Mouse (Mus musculus): ENCODE results near the gene Slc6a12. TPM values are rescaled to one million over a fixed set of nuclear protein-coding genes. Genes with fewer than 3 reads are reported as not detected.

Slc6a12 gene
- total RNA-seq, 2 experiments from 2014 or later, result 1.00 to 1.2 TPM

DNA sequence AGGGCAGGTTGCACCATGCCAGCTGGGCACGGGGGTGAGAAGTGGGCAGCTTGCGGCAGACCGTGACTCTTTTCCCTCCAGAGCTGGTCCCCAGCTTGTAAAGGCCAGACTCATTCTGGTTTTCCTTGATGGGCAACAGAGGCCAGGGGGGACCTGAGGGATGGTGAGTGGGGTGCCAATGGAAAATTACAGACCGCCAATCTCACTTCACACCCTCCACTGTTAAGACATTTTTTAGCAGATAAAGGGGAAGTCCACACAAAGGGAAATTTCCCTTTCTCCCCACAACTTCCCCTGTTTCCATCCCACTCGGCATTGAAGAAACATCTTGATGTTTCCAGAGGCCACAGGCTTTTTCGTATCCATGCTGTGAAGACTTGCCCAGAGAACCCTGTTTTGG lies 1.2 kb upstream of the Slc6a12 start:
- no peak for DNase-seq (ENCODE audit: low spot score in 2 of 2)

DNA sequence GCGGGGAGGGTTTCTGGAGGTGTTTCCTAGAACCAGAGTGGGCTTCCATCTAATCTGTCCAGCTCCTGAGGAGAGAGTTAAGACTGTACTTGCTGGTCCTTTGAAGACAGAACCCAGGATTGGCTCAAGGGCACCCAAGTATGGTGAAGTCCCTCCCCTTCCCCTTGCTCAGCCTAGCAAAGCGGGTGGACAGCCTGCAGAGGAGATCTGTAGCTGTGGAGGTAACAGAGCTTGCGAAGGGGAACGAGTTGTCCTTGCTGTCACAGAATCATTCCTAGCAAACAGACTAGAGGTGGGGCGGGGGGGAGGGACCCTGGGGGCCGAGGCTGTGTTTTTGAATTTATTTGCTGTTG lies 871 bp downstream of the Slc6a12 start:
- no peak for DNase-seq (ENCODE audit: low spot score in 2 of 2)

DNA sequence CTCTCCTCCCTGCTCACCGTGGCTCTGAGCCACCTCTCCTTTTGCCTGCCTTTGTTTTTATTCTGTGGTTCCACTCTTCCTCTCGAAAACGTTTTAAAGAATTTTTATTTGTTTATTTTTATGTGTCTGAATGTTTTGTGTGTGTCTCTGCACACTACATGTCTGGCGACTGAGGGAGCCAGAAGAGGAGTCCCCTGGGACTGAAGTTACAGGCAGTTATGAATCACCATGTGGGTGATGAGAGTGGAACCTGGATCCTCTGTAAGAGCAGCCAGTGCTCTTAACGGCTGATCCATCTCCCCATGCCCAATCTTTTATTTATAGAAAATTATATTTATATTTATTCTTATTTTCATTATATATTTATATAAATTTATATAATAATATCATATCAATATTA lies 1.5 kb downstream of the Slc6a12 start:
- no peak for DNase-seq (ENCODE audit: low spot score in 2 of 2)

DNA sequence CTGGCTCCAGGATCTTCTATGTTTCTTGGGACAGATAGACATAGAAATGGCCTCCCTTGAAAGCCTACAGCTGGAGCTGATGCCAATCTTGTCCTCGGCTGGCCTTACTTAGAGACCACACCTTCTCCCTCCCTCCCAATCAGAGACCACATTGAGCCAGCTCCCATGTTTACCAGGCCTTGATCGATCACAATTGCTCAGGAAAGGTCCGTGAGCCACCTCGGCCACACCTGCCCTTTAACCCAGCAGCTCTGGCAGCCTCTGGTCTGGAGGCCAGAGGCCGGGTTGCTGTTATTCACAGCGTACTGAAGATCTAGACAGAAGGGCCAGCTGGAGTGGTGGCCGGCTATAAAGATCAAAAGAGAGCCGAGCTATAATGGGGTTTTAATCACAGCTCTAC lies 3.6 kb downstream of the Slc6a12 start:
- no peak for DNase-seq (ENCODE audit: low spot score in 2 of 2)

DNA sequence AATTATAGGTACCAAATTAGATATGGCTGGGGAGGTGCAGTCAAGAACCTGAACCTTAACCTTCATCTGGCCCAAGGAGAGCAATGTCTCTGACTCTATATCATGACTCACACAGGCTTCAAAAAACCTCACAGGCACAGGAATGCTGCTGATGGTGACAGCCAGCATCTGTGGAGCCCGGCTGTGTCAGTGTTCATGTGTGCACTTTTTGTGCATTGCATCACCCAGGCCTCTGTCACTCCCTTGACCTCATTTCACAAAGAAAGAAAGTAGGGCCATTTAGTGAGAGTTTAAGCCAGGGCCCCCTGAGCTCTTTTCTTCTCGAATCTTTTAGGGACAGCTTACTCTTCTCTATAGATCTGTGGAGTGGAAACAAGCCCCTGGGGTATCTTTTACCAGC lies 9.4 kb downstream of the Slc6a12 start:
- no peak for DNase-seq (ENCODE audit: low spot score in 2 of 2)

DNA sequence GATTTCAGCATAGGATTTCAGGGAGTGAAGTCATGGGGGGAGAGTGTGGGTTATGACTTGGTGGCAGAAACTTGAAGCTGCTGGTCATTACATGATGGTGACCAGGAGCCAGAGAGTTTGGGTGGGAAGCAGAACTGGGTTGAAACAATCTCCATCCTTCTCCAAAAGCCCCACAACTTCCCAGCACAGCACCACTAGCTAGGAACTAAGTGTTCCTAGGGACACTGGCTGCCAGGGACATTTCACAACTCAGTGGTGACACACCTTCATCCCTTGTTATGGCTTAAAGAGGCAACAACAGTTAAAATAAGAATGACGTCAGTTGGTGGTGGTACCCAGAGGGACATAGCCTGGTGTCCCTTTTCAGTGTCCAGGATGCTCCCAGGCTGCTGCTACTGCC lies 13.2 kb downstream of the Slc6a12 start:
- no peak for DNase-seq (ENCODE audit: low spot score in 2 of 2)

DNA sequence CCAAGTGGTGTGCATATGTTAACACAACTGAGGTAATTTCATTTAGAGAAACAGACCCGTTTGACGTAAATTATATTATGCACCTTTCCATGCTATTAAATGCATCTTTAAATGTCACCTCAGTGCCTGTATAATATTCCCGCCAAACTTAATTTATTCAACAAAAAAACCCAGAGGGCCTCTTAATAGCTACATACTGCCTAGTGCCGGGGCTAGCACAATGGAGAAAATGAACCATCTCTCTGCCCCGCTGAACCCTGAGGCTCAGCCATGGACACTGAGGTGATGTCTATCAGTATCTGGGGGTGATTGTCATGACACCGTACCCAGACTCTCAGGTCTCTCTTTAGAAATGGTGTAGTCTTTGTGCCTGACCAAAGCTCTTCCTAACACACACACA lies 14.4 kb downstream of the Slc6a12 start:
- DNase-seq (ENCODE audit: low spot score in 2 of 2), result no peak

DNA sequence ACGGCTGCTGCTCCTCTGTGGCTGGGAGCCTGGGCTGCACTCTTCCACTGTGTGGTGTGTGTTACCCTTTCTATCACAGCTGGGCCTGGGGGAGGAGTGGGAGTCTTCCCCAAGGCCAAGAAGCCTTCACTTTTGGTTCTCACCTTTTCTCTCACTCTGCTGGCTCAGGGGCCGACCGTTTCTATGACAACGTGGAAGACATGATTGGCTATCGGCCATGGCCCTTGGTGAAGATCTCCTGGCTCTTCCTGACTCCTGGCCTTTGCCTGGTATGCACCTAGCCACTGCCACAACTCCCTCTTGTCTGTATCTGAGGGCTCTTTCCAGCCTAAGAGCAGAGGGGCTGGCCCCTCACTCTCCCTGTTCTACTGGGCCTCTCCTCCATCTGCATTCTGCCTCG lies 20.2 kb downstream of the Slc6a12 start:
- DNase-seq (ENCODE audit: low spot score in 2 of 2), result no peak

DNA sequence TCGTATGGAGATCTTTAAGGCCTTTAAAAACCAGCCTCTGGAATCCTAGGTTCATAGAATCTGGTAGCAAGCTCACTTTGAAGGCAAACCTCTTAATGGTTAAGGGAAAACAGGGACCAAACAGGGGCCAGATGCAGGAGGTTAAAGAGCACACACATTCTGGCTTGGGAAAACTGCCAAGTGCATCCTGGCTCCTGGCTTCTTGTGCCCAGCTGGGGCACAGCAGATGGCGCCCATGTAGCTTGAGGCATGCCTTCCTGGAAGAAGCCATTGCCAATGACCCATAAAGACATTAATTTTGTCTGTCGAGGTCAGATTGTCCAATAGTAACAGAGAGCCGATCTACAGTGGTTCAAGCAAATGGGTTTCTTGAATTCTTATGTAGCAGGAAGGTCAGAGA lies 21.1 kb downstream of the Slc6a12 start:
- DNase-seq (ENCODE audit: low spot score in 2 of 2), result no peak

DNA sequence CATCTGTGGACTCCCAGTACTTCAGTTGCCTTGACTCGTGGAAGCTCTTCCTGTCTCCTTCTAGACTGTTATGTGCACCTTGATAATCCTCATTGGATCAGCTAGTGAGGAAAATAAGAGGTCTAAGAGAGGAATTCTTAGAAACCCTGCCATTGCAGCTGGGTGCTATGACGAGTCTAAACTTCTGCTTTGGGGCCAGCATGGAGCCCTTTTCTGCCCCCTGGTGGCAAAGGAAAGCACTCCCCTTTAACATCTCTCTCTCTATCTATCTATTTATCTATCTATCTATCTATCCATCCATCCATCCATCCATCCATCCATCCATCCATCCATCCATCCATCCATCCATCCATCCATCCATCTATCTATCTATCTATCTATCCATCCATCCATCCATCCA lies 23.7 kb downstream of the Slc6a12 start:
- peak in 1 of 2 experiments; percentile 45 for DNase-seq (ENCODE audit: low spot score in 2 of 2)

DNA sequence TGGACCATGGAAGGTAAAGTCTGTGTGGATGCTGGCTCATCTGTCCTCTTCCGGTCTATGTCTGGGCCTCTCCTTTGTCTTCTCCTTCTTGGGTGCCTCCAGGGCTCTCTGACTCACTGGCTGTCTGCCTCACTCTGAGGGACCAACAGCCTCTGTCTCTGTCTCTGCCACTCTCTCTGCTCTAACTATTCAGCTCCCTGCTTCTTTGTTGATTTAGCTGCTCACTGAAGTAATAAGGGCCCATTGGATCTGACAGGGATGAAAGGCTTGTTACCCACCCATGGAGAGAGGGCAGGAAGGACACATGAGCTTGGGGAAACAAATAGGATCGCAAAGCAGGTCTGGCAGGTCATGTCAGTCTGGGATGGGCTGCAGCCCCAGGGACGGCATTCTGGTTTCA lies 24.2 kb downstream of the Slc6a12 start:
- no peak for DNase-seq (ENCODE audit: low spot score in 2 of 2)

DNA sequence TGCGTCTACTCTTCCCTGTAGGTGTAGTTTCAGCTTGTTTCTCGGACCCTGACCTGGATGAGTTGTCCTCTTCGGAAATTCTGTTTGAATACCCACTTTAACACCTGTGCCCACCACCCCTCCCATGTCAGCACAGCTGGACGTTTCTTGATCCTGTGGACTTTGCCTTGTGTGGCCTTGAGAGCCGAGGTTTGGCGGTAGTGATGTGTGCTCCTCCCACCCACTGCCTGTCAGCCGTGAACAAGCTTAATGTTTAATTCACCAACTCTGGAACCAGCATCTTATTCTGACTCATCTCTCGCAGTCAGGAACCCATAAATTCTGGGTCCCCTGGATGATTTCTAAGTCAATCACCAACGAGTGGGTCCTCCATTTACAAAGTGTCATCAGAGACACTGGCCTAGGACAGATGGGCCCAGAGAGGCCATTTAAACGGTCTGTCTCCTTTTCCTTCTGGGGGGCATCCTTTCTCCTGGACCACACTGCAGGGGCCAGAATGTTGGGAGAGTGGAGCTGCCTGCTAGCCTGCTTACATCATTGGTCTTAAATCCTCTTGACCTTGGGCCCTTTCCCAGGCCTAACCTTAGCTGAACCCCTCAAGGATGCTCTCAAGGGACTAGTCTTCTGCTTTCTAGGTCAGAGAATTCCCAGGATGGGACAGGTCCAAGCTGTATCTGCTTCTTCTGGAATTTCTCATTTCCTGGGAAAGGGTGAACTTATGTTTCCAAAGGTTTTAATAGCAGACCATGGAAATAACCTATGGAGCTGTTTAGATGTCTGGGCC lies 28.5 kb downstream of the Slc6a12 start:
- peak in 1 of 2 experiments; percentile 35 for DNase-seq (ENCODE audit: low spot score in 2 of 2)

DNA sequence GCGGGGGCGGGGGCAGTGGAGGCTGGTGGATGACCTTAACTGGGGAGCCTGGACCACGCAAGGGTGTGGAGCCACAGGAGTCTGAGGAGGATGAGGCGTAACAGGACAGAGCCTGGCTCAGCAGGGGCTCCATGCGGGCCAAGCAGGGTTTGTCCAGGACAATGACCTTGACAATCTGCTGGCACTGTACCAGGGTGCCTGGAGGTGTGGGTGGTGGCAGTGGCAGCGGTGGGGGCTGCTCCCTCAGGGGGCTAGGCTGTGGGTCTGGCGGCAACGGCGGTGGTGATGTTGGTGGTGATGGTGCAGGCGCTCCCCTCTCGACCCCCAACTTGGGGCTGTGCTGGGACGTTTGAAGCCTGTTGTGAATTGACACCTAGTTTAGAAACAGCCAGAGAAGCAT lies 33.3 kb downstream of the Slc6a12 start:
- no peak for DNase-seq (ENCODE audit: low spot score in 2 of 2)

DNA sequence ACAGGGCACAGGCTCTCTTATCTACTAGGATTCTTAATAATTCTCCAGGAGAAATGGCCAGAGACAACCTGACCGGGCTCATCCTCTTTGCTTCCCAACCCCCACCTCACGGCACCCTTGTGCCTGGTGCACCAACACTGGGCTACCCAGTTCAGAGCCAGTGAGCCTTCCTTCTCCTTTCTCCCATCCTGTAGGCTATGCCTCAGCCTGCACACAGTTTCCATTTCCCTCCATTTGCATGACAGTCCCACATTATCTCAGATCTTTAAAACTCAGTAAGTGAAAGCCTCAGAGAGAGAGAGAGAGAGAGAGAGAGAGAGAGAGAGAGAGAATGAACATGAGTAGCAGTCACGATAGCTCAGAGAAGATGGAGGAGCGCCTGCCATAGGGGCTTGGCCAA lies 35.4 kb downstream of the Slc6a12 start:
- DNase-seq (ENCODE audit: low spot score in 2 of 2), result no peak

DNA sequence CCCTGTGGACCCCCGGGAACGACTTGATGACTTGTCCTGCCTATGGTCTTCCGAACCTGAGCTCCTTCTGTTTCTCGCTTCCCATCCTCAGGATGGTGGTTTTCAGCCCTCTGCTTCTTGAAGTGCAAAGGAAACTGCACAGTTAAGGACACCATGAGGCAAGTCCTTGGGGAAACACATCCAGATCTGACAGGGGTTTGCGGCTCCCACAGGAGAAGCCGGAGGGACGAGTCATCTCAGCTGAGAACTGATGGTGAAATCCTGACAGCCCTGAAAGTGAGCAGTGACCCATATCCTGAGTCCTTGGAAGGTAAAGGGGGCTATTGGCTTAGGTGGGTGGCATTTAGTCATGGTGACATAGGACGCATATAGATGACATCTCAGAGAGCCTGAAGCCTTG lies 37.7 kb downstream of the Slc6a12 start:
- DNase-seq (ENCODE audit: low spot score in 2 of 2), result no peak

DNA sequence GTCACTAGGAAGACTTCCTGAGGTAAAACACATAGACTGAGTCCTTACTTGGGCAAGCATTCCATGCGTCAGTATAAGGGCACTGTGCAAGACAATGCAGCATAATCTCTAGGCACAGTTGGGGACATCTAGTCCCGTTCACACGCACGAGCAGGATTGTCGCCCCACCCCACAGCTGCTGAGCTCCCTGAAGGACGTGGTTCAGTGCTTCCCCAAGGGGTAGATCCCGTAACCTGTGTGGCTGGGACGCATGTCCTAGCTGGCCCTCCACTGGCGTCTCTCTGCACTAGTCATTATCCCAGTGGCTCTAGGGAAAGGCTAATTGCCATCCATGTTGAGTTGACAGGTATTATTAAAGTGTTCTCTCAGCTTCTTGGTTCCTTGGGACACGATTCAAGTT lies 39.2 kb downstream of the Slc6a12 start:
- no peak for DNase-seq (ENCODE audit: low spot score in 2 of 2)

DNA sequence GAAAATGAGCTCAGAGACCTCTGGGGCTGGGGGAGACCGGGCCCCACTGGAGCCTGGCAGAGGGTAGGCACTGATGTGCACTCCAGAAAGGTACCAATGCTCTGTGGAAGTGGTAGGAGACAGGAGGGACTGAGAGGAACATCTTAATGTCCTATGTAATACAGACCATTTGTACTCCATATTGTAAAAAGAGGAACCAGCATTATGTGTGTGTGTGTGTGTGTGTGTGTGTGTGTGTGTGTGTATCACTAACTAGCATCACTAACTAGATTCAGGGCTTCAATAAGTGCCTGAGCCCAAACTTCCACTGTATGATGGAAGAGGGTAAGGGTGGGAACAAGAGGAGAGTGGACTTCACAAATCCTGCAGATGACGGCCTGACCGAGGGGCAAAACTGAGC lies 42.5 kb downstream of the Slc6a12 start:
- no peak for DNase-seq (ENCODE audit: low spot score in 2 of 2)

DNA sequence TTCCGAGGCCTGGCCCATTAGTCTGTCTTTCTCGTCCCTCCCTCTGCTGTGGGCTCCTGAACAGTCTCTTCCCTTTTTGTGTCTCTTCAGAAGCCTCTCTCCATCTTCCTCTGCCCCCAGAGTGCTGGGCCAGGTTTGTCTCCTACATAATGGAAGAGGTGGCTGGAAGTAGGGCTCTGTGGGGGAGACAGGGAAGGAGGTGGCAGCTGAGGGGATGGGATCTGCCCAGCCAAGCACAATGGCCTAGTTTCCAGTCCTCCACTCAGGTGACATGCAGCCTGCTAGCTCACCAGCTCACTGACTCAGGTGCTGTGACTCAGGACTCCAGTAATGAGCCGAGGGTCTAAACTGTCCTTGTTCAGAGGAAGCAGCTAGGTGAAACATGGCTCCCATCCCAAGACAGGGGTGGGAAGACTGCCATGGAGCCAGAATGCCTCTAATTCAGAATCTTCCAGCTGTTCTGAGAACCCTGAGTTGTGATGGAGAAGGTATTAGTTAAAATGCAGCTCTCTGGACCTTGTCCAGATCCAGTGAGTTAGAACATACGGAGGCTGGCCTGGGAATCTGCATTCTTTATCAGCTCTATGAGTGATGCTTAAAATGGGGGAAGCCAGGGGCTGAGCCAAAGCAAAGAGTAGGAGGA lies 49.9 kb downstream of the Slc6a12 start:
- DNase-seq (ENCODE audit: low spot score in 2 of 2), result peak; percentile 34 to 51

DNA sequence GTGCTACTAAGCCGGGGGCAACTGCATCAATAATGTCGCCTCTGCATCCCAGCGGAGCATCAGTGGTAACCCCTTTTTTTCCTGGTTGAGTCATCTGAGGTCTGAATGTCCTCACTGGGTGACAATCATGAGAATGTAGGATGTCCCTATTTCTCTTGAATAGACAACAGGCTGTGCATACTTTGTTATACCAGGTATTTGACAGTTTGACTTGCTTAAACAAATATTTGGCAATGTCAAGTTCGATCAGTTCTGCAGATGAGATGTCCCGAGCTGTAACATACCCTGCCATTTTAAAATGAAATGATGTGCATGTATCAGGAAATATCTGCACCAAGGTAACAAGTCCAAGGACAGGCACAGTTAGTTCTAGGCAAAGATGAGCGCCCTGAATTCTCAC lies 58.3 kb downstream of the Slc6a12 start:
- no peak for DNase-seq (ENCODE audit: low spot score in 2 of 2)

DNA sequence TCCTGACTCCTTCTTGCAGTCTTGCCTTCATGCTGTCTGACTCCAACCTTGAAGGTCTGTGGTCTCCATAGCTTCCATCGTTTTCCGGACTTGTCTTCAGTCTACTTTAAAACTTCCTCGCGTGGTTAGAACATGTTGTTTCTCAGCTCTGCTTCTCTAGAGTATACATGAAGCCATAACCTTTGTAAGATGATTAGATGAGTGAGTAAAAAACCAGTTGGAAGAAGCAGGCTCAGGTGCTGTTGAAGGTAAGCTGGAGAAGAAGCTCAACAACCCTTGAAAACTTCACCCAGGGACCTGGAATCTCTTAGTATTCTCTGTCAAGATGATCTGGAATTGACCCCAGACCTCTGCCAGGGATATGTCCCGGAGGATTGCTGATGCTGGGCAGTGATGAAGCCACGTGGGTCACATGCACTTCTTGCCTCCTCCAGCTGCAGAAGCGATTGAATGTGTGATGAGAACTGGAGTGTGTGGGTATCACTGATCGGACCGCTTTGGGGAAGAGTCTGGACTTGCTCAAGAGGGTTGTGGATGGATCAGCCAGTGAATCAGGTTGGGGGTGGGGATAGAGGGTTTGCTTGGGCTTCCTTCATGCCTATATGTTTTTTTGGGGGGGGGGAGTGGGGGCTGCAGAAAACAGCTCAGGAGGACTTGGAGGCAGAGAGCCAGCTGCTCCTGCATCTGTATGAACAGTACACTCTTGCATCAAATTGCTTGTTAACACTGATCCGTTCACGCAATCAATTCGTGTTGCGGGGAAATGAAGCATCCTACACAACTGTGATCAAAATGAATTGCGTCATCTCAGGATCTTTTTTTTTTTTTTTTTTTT lies 59.2 kb downstream of the Slc6a12 start:
- DNase-seq (ENCODE audit: low spot score in 2 of 2), result no peak

DNA sequence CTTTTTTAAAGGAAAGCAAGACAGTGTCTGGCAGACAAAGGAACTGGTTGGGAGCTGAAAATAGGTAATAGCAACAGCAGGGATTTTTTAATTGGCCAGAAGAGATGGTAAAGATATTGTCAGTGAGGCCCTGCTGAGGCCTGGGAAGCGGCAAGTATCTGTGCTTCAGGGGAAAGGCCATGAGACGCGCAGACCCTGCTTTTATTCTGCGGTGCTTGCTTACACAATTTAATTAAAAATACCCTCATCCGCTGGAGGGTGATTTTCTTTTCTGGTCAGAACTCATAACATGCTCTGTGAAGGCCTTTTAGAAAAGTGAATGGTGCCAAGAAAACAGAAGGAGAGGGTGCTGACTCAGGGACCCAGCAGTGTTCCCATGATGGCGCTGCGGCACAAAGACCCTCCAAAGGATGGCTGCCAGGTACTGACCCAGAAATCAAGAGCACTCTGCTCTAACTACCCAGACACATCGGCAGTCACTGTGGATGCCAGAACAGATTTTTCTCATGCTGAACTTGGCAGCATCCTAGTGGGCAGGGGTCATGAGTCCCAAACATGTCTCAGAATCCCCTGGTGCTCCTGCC lies 59.9 kb downstream of the Slc6a12 start:
- no peak for DNase-seq (ENCODE audit: low spot score in 2 of 2)

DNA sequence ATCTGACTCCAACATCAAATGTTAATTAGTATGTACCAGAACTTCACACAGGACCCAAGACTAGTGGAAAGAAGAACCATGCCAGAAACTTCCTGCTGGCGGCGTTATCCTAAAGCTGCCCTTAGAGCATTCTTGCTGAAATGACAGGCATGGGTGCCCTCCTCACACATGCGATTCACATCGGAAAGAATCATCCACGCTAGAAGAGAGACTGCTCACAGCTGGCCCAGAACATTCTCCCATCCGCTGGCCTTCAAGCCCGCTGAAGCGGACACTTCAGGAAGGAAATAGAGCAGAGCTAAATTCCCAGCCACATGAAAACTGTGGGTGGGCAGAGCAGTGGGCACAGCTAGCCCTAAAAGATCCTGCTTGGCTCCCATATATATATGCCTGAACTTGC lies 62.4 kb downstream of the Slc6a12 start:
- DNase-seq (ENCODE audit: low spot score in 2 of 2), result no peak

Data from left cerebral cortex, adult 18-20 months (tissue).